Mouse (Mus musculus) midbrain, embryonic 11.5 days (tissue): ENCODE measurements at regions not wholly inside any gene's neighbourhood (a gene's known extent, or its start where the extent isn't known, plus 50 kb on each side); places are given as distances from the start of the nearest gene placed in this dataset.
A peak's percentile ranks its signal among the peaks of the same experiment; 100 is the strongest.

Source experiments
- ATAC-seq: fragments of 200-750 bp; cut with Nextera tagmentation; 2 replicates; pipeline ENCODE4 v1.8.0; 2017; ENCODE audit warnings: moderate TSS enrichment, moderate library complexity; ENCODE audit not compliant: low FRiP score
- DNase-seq: peaks from one replicate; pipeline ENCODE4 v3.0.0; 2015; ENCODE audit warnings: low spot score; ENCODE audit errors: missing footprints
- H3K27ac ChIP-seq: fragments of 300-500 bp; sonication (generic); 2 replicates; pipeline ENCODE4 v1.5.1; 2014; ENCODE audit warnings: low read depth, low read length
- H3K27me3 ChIP-seq: fragments of 300-500 bp; sonication (generic); 2 replicates; pipeline ENCODE4 v1.6.1; 2014; ENCODE audit warnings: mild to moderate bottlenecking, low read length, moderate library complexity, mixed read lengths; ENCODE audit not compliant: control insufficient read depth, insufficient read depth
- H3K36me3 ChIP-seq: fragments of 300-500 bp; sonication (generic); 2 replicates; pipeline ENCODE4 v1.6.1; 2014; ENCODE audit warnings: mild to moderate bottlenecking, low read length, moderate library complexity, mixed read lengths; ENCODE audit not compliant: control insufficient read depth, insufficient read depth
- H3K4me1 ChIP-seq: fragments of 300-500 bp; sonication (generic); 2 replicates; pipeline ENCODE4 v1.6.1; 2014; ENCODE audit warnings: low read length; ENCODE audit not compliant: control insufficient read depth, insufficient read depth
- H3K4me2 ChIP-seq: fragments of 300-500 bp; sonication (generic); 2 replicates; pipeline ENCODE4 v1.6.1; 2014; ENCODE audit warnings: mild to moderate bottlenecking, moderate library complexity
- H3K4me3 ChIP-seq: fragments of 300-500 bp; sonication (generic); 2 replicates; pipeline ENCODE4 v1.5.1; 2014; ENCODE audit warnings: low read depth, low read length
- H3K9ac ChIP-seq: fragments of 300-500 bp; sonication (generic); 2 replicates; pipeline ENCODE4 v1.6.1; 2014; ENCODE audit warnings: low read length
- H3K9me3 ChIP-seq: fragments of 300-500 bp; sonication (generic); 2 replicates; pipeline ENCODE4 v1.6.1; 2016; ENCODE audit warnings: low read length; ENCODE audit not compliant: control insufficient read depth
- WGBS: fragments of 180-500 bp; shearing (Covaris S2); extraction: QIAGEN DNeasy Blood & Tissue Kit; methylation state at CpG from one replicate; pipeline ENCODE4 v1.1.7; 2014; 5-methylcytosine and 5-hydroxymethylcytosine counted together

DNA sequence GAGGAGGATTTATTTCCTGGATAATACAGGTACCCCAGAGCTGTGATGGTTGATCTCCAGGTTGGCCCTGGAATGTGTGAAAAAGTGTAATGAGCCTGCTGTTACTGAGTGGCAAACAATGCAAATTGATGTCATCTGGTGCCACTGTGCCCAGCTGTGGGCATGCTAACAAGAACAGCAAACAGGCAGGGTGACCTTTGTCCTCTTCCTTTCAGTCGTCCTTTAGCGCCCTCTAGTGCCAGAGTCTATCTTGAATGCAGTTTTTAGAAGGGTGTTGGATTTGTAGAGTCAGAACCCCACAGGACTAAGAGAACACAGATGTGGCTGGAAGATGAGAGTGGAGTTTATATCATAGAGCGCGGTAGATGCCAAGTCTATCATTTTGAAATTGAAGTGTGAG, 164.3 kb downstream of the Sdhaf3 start:
- 30% methylated on average over 4 of the region's 4 CpGs for WGBS
- 0 out of 2 replicates have a peak, but pooled peaks have one; percentile 33 for ATAC-seq
- Histone ChIP-seq H3K36me3 (no peaks in the 10 kb centered on the region), H3K4me1 (no peaks in the 10 kb centered on the region), H3K9ac (no peak overlapping the region), H3K27ac (no peak overlapping the region), H3K4me2 (no peak overlapping the region), H3K4me3 (no peak overlapping the region), H3K27me3 (no peaks in the 10 kb centered on the region), H3K9me3 (no peaks in the 10 kb centered on the region)
- DNase-seq, result peak; percentile 87

DNA sequence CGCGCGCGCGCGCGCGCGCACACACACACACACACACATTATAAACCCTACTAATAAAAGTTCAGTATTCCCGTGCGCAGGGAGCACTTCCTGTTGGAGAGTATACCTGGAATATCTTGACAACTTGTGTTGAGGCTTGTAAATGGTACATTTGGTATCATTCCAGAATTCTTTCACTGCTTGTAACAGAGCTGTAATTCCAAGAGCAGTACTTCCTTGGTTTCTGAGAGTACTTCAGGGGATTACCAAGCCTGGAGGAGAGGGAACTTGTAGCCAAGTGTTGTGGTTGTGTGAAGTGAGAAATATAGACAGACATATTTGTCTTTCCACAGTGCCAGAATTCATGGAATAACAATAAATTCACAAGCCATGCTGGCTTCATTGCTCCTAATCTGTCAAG, 177.2 kb downstream of the Sdhaf3 start:
- Histone ChIP-seq H3K4me3 (no peak overlapping the region), H3K4me1 (no peaks in the 10 kb centered on the region), H3K4me2 (no peak overlapping the region), H3K27ac (no peak overlapping the region), H3K9ac (no peak overlapping the region), H3K9me3 (no peaks in the 10 kb centered on the region), H3K36me3 (no peaks in the 10 kb centered on the region), H3K27me3 (no peaks in the 10 kb centered on the region)
- WGBS, result 98% methylated on average over 11 of the region's 11 CpGs
- no peak for ATAC-seq
- no peak for DNase-seq

GRCm38 (mm10) chr6:7134062-7134461, 178.3 kb downstream of the Sdhaf3 start:
- Histone ChIP-seq H3K36me3 (no peaks in the 10 kb centered on the region), H3K27ac (no peak overlapping the region), H3K9me3 (no peaks in the 10 kb centered on the region), H3K4me3 (no peak overlapping the region), H3K9ac (no peak overlapping the region), H3K4me2 (no peak overlapping the region), H3K4me1 (no peaks in the 10 kb centered on the region), H3K27me3 (no peaks in the 10 kb centered on the region)
- ATAC-seq (no peak), DNase-seq (no peak)
- 79% methylated on average over 4 of the region's 4 CpGs for WGBS

DNA sequence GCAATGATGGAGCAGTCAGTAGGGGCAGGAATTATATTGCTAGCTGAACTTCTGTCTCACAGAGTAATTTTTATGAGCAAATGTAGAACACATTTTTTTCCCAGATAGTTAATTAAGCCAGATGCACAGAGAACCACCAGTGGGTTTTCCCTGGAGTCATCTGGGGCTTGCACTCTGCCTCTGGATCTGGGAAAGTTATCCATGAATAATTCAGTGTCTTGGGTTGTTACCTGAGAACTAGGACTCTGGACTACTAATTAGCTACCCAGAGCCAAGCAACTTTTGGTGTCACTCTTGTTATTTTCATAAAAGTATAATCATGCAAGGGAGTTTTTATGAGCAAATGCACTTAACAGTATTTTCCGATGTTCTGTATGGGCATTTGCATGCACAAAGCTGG, 179.1 kb downstream of the Sdhaf3 start:
- ATAC-seq, result no peak
- H3K9me3 ChIP-seq, result no peaks in the 10 kb centered on the region
- H3K27me3 ChIP-seq, result no peaks in the 10 kb centered on the region

DNA sequence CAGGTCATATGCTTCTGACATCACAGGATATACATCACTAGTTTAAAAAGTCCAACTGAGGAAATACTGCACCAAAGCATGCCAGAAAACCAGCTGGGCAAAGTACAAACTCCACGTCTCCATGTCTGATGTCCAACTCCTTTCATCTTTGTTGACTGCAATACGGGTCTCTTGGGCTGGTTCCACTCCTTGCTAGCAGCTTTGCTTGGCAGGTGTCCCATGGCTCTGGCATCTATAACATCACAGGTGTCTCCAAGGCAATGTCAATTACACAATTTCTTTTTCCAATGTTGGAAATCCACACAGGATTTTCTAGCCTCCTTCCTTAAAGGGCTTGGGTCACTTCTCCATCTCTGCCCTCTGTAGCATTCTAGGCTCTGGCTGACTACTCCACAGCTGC, 225.9 kb downstream of the Sdhaf3 start:
- 79% methylated on average over 2 of the region's 2 CpGs for WGBS
- H3K4me1 ChIP-seq, result no peaks in the 10 kb centered on the region

More for the DNA sequence above, 179.1 kb downstream of the Sdhaf3 start:
- H3K4me3 ChIP-seq, result no peak overlapping the region
- H3K9ac ChIP-seq, result no peak overlapping the region
- H3K36me3 ChIP-seq, result no peaks in the 10 kb centered on the region
- no peaks in the 10 kb centered on the region for H3K4me1 ChIP-seq
- DNase-seq, result no peak
- no peak overlapping the region for H3K27ac ChIP-seq
- no peak overlapping the region for H3K4me2 ChIP-seq
- 87% methylated on average over 1 of the region's 1 CpGs for WGBS

DNA sequence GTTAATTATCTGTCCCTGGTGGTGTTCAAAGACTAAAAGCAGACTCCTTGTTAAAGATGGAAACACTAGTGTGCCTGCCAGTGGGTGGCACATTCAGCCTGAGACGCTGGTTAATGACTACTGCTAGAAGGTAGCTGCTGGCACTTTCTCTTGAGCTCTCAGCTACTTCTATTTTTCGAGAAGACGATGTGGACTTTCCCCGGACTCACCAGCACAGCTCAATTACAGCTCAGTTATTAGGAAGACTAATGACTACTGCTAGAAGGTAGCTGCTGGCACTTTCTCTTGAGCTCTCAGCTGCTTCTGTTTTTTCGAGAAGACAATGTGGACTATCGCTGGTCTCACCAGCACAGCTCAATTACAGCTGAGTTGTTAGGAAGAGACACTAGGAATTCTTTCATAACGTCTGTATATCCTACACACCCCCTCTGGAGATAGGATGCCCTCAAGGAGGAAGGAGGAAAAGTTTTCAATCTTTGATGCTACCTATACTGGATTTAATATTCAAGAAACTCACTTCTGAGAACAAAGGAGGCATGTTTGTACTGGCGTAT, 243.3 kb downstream of the Sdhaf3 start:
- Histone ChIP-seq H3K4me1 (no peaks in the 10 kb centered on the region), H3K27me3 (no peaks in the 10 kb centered on the region), H3K9me3 (no peaks in the 10 kb centered on the region), H3K27ac (no peak overlapping the region), H3K4me3 (no peak overlapping the region), H3K9ac (no peak overlapping the region), H3K36me3 (no peaks in the 10 kb centered on the region), H3K4me2 (no peak overlapping the region)
- DNase-seq (no peak), ATAC-seq (no peak)
- WGBS, result 74% methylated on average over 8 of the region's 8 CpGs

More for the DNA sequence above, 225.9 kb downstream of the Sdhaf3 start:
- H3K27ac ChIP-seq, result no peak overlapping the region
- ATAC-seq (no peak), DNase-seq (no peak)
- H3K36me3 ChIP-seq, result no peaks in the 10 kb centered on the region
- H3K4me2 ChIP-seq, result no peak overlapping the region
- no peaks in the 10 kb centered on the region for H3K9me3 ChIP-seq
- no peak overlapping the region for H3K9ac ChIP-seq
- no peaks in the 10 kb centered on the region for H3K27me3 ChIP-seq
- H3K4me3 ChIP-seq, result no peak overlapping the region

DNA sequence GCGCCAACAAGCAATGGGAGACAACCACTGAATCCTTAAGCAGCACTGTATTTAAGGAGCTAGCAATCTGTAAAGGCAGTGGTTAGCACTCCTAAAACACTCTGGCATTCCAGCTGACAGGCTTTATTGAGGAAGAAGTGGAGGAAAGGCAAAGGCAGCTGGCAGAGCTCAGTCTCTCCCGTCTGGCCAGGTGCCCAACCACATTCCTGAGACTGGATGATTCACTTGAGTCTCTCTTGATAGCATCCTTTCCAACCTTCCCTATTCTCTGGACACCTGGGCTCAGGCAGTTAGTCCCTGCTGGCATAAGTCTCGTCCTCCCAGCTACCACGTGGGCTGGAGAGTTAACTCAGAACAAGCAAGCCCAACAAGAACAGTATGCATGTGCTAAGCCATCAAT, 260.1 kb downstream of the Sdhaf3 start:
- no peaks in the 10 kb centered on the region for H3K9me3 ChIP-seq
- ATAC-seq (no peak), DNase-seq (no peak)
- no peaks in the 10 kb centered on the region for H3K36me3 ChIP-seq
- 64% methylated on average over 4 of the region's 4 CpGs for WGBS
- H3K4me3 ChIP-seq, result no peak overlapping the region
- no peaks in the 10 kb centered on the region for H3K27me3 ChIP-seq
- no peak overlapping the region for H3K9ac ChIP-seq
- no peak overlapping the region for H3K4me2 ChIP-seq
- no peaks in the 10 kb centered on the region for H3K4me1 ChIP-seq
- no peak overlapping the region for H3K27ac ChIP-seq

DNA sequence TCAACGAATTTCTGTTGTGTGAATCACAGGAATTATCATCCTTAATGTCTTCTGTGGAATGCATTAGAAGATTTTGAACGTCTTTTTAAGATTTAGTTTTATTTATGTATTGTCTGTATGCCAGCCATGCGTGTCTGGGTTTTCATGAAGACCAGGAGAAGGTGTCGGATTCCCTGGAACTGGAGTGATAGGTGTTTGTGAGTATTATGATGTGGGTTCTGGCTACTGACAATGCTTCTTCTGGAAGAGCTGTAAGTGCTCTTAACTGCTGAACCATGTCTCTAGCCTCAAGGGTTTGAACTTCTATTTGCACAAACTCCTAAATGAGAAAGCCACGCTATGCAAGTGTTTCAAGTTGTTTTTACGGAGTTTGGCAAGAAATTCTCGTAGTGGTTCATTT, 296.5 kb downstream of the Sdhaf3 start:
- H3K4me2 ChIP-seq, result no peak overlapping the region
- DNase-seq (no peak), ATAC-seq (no peak)
- H3K27ac ChIP-seq, result no peak overlapping the region
- H3K27me3 ChIP-seq, result no peaks in the 10 kb centered on the region
- H3K4me1 ChIP-seq, result no peaks in the 10 kb centered on the region
- no peak overlapping the region for H3K9ac ChIP-seq
- WGBS, result 73% methylated on average over 7 of the region's 7 CpGs
- no peak overlapping the region for H3K4me3 ChIP-seq
- H3K36me3 ChIP-seq, result no peaks in the 10 kb centered on the region
- no peaks in the 10 kb centered on the region for H3K9me3 ChIP-seq

- Histone ChIP-seq H3K9ac (no peak overlapping the region), H3K36me3 (no peaks in the 10 kb centered on the region), H3K4me2 (no peak overlapping the region), H3K4me3 (no peak overlapping the region), H3K4me1 (no peaks in the 10 kb centered on the region), H3K27ac (no peak overlapping the region), H3K27me3 (no peaks in the 10 kb centered on the region), H3K9me3 (no peaks in the 10 kb centered on the region)
- WGBS, result 48% methylated on average over 4 of the region's 4 CpGs
- DNase-seq (no peak), ATAC-seq (no peak)
These were observed 277.2 kb upstream of the Tac1 start for GRCm38 (mm10) chr6:7277431-7277830.

- H3K27ac ChIP-seq, result no peak overlapping the region
- 95% methylated on average over 1 of the region's 1 CpGs for WGBS
- DNase-seq (no peak), ATAC-seq (no peak)
- no peak overlapping the region for H3K4me3 ChIP-seq
- H3K9me3 ChIP-seq, result no peaks in the 10 kb centered on the region
- no peak overlapping the region for H3K4me2 ChIP-seq
- H3K27me3 ChIP-seq, result no peaks in the 10 kb centered on the region
- H3K4me1 ChIP-seq, result no peaks in the 10 kb centered on the region
- H3K36me3 ChIP-seq, result no peaks in the 10 kb centered on the region
- no peak overlapping the region for H3K9ac ChIP-seq
These were observed 247.7 kb upstream of the Tac1 start for GRCm38 (mm10) chr6:7306956-7307355.
